Mouse (Mus musculus): ENCODE data around the gene Cep72.

- TF ChIP-seq CTCF (IDR thresholded peaks at IDR 0.05; ENCODE audit: extremely low read depth, insufficient read depth, low read length) (no peak), POLR2A (IDR thresholded peaks at IDR 0.05; ENCODE audit: extremely low read depth, insufficient read depth, low read length) (no peak)
Measured at GRCm38 (mm10) chr13:74058081-74058480, 4.0 kb downstream of the Cep72 start.

Measured in cortical plate, adult 2 months (tissue).